Mouse (Mus musculus) midbrain, embryonic 15.5 days (tissue): ENCODE data around the gene Abr. TPM values are rescaled to one million over a fixed set of nuclear protein-coding genes. Genes with fewer than 3 reads are reported as not detected.

Experiments used
- ATAC-seq: fragments of 200-750 bp; cut with Nextera tagmentation; replicated peaks from 2 replicates; pipeline ENCODE4 v1.8.0; 2017; ENCODE audit warnings: moderate TSS enrichment
- H3K27ac ChIP-seq: fragments of 300-500 bp; sonication (generic); 2 replicates; pipeline ENCODE4 v1.5.1; 2015; ENCODE audit warnings: mild to moderate bottlenecking, inconsistent platforms
- H3K27me3 ChIP-seq: fragments of 300-500 bp; sonication (generic); replicated peaks from 2 replicates; pipeline ENCODE4 v1.6.1; 2015; ENCODE audit warnings: inconsistent platforms
- H3K36me3 ChIP-seq: fragments of 300-500 bp; sonication (generic); replicated peaks from 2 replicates; pipeline ENCODE4 v1.6.1; 2015; ENCODE audit warnings: inconsistent platforms
- H3K4me1 ChIP-seq: fragments of 300-500 bp; sonication (generic); 2 replicates; pipeline ENCODE4 v1.6.1; 2015; ENCODE audit warnings: inconsistent platforms
- H3K4me2 ChIP-seq: fragments of 300-500 bp; sonication (generic); 2 replicates; pipeline ENCODE4 v1.6.1; 2015; ENCODE audit warnings: inconsistent platforms, mild to moderate bottlenecking, moderate library complexity
- H3K4me3 ChIP-seq: fragments of 300-500 bp; sonication (generic); 2 replicates; pipeline ENCODE4 v1.5.1; 2015; ENCODE audit warnings: mild to moderate bottlenecking, inconsistent platforms
- H3K9ac ChIP-seq: fragments of 300-500 bp; sonication (generic); 2 replicates; pipeline ENCODE4 v1.6.1; 2015; ENCODE audit warnings: mild to moderate bottlenecking, inconsistent platforms
- H3K9me3 ChIP-seq: fragments of 300-500 bp; sonication (generic); 2 replicates; pipeline ENCODE4 v1.6.1; 2016; ENCODE audit warnings: inconsistent platforms
- WGBS: fragments of 180-500 bp; shearing (Covaris S2); methylation state at CpG from one replicate; pipeline ENCODE4 v1.1.7; 2015; ENCODE audit warnings: mixed read lengths; 5-methylcytosine and 5-hydroxymethylcytosine counted together
- polyA plus RNA-seq: library from polyadenylated mRNA; unstranded; fragments of >200 nt; fragmentation: Nextera tagmentation; extraction: Ambion mirVana; gene quantifications from 2 replicates; pipeline ENCODE4 v1.2.1, GENCODE M21; 2015

Abr gene
- polyA plus RNA-seq, 1 experiment from 2014 or later: 127 TPM

GRCm38 (mm10) chr11:76547420-76547819 lies 74.7 kb downstream of the Abr start:
- Histone ChIP-seq H3K9ac (no peak overlapping the region), H3K4me1 (no peaks in the 10 kb centered on the region), H3K27me3 (no peaks in the 10 kb centered on the region), H3K36me3 (no peaks in the 10 kb centered on the region), H3K4me3 (no peak overlapping the region), H3K27ac (no peak overlapping the region), H3K9me3 (no peaks in the 10 kb centered on the region), H3K4me2 (no peak overlapping the region)
- 73% methylated on average over 5 of the region's 5 CpGs for WGBS
- no peak for ATAC-seq

GRCm38 (mm10) chr11:76546431-76546830 lies 75.7 kb downstream of the Abr start:
- Histone ChIP-seq H3K27me3 (no peaks in the 10 kb centered on the region), H3K4me1 (no peaks in the 10 kb centered on the region), H3K27ac (no peak overlapping the region), H3K9ac (no peak overlapping the region), H3K36me3 (no peaks in the 10 kb centered on the region), H3K4me3 (no peak overlapping the region), H3K9me3 (no peaks in the 10 kb centered on the region), H3K4me2 (no peak overlapping the region)
- WGBS: 76% methylated on average over 4 of the region's 4 CpGs
- no peak for ATAC-seq

GRCm38 (mm10) chr11:76543300-76543699 lies 78.8 kb downstream of the Abr start:
- Histone ChIP-seq H3K9ac (no peak overlapping the region), H3K27me3 (no peaks in the 10 kb centered on the region), H3K4me1 (no peaks in the 10 kb centered on the region), H3K4me2 (no peak overlapping the region), H3K9me3 (no peaks in the 10 kb centered on the region), H3K4me3 (no peak overlapping the region), H3K36me3 (no peaks in the 10 kb centered on the region), H3K27ac (no peak overlapping the region)
- WGBS: 92% methylated on average over 5 of the region's 5 CpGs
- no peak for ATAC-seq

- H3K27me3 ChIP-seq: no peaks in the 10 kb centered on the region
- no peaks in the 10 kb centered on the region for H3K4me1 ChIP-seq
- no peak overlapping the region for H3K4me2 ChIP-seq
- H3K9me3 ChIP-seq: no peaks in the 10 kb centered on the region
- H3K9ac ChIP-seq: no peak overlapping the region
- no peaks in the 10 kb centered on the region for H3K36me3 ChIP-seq
- no peak for ATAC-seq
- WGBS: 50% methylated on average over 1 of the region's 1 CpGs
- H3K27ac ChIP-seq: no peak overlapping the region
- H3K4me3 ChIP-seq: no peak overlapping the region
Measured at GRCm38 (mm10) chr11:76540973-76541372, 81.1 kb downstream of the Abr start.

- Histone ChIP-seq H3K4me2 (no peak overlapping the region), H3K9ac (no peak overlapping the region), H3K4me3 (no peak overlapping the region), H3K9me3 (no peaks in the 10 kb centered on the region), H3K27me3 (no peaks in the 10 kb centered on the region), H3K36me3 (no peaks in the 10 kb centered on the region), H3K27ac (no peak overlapping the region), H3K4me1 (no peaks in the 10 kb centered on the region)
- WGBS: 75% methylated on average over 3 of the region's 3 CpGs
- no peak for ATAC-seq
Measured at GRCm38 (mm10) chr11:76537401-76537800, 84.7 kb downstream of the Abr start.

- 84% methylated on average over 10 of the region's 10 CpGs for WGBS
- no peaks in the 10 kb centered on the region for H3K9me3 ChIP-seq
- H3K4me3 ChIP-seq: no peak overlapping the region
- H3K4me1 ChIP-seq: peaks cover 5% of the 10 kb centered on the region; the same call in 1 of the 2 replicates
- no peak overlapping the region for H3K27ac ChIP-seq
- no peak overlapping the region for H3K4me2 ChIP-seq
- no peaks in the 10 kb centered on the region for H3K36me3 ChIP-seq
- H3K27me3 ChIP-seq: no peaks in the 10 kb centered on the region
- H3K9ac ChIP-seq: no peak overlapping the region
- no peak for ATAC-seq
Measured at GRCm38 (mm10) chr11:76536576-76537354, 85.3 kb downstream of the Abr start.

GRCm38 (mm10) chr11:76532001-76532400 lies 90.1 kb downstream of the Abr start:
- no peak overlapping the region for H3K27ac ChIP-seq
- WGBS: 90% methylated on average over 7 of the region's 7 CpGs
- no peak overlapping the region for H3K9ac ChIP-seq
- H3K27me3 ChIP-seq: no peaks in the 10 kb centered on the region
- H3K9me3 ChIP-seq: no peaks in the 10 kb centered on the region
- ATAC-seq: no peak
- H3K36me3 ChIP-seq: no peaks in the 10 kb centered on the region
- peaks cover 30% of the 10 kb centered on the region for H3K4me1 ChIP-seq
- H3K4me2 ChIP-seq: no peak overlapping the region
- no peak overlapping the region for H3K4me3 ChIP-seq

GRCm38 (mm10) chr11:76530966-76531678 lies 91.0 kb downstream of the Abr start:
- H3K27ac ChIP-seq: peak overlapping the region; percentile 27

GRCm38 (mm10) chr11:76530168-76530935 lies 91.8 kb downstream of the Abr start:
- Histone ChIP-seq H3K27ac (peak overlapping the region; percentile 27), H3K36me3 (no peaks in the 10 kb centered on the region), H3K4me1 (peaks cover 30% of the 10 kb centered on the region), H3K9ac (peak overlapping the region; percentile 9; the same call in 1 of the 2 replicates), H3K4me2 (0 out of 2 replicates have a peak overlapping the region, but pooled peaks have one; percentile 0), H3K27me3 (no peaks in the 10 kb centered on the region), H3K9me3 (no peaks in the 10 kb centered on the region), H3K4me3 (no peak overlapping the region)
- 69% methylated on average over 15 of the region's 15 CpGs for WGBS
- 0 out of 2 replicates have a peak, but pooled peaks have one; percentile 28 for ATAC-seq

More at GRCm38 (mm10) chr11:76530966-76531678, 91.0 kb downstream of the Abr start:
- ATAC-seq: peak; percentile 91
- peaks cover 30% of the 10 kb centered on the region for H3K4me1 ChIP-seq
- H3K4me2 ChIP-seq: 0 out of 2 replicates have a peak overlapping the region, but pooled peaks have one; percentile 0
- peak overlapping the region; percentile 9; the same call in 1 of the 2 replicates for H3K9ac ChIP-seq
- 29% methylated on average over 7 of the region's 7 CpGs for WGBS
- H3K36me3 ChIP-seq: no peaks in the 10 kb centered on the region
- H3K4me3 ChIP-seq: no peak overlapping the region
- H3K27me3 ChIP-seq: no peaks in the 10 kb centered on the region
- H3K9me3 ChIP-seq: no peaks in the 10 kb centered on the region

- Histone ChIP-seq H3K4me3 (no peak overlapping the region), H3K27me3 (no peaks in the 10 kb centered on the region), H3K4me1 (peaks cover 34% of the 10 kb centered on the region), H3K36me3 (no peaks in the 10 kb centered on the region), H3K4me2 (no peak overlapping the region), H3K27ac (0 out of 2 replicates have a peak overlapping the region, but pooled peaks have one; percentile 27), H3K9ac (no peak overlapping the region), H3K9me3 (no peaks in the 10 kb centered on the region)
- WGBS: 65% methylated on average over 6 of the region's 6 CpGs
- ATAC-seq: no peak
Measured at GRCm38 (mm10) chr11:76529352-76530141, 92.6 kb downstream of the Abr start.

GRCm38 (mm10) chr11:76525646-76526351 lies 96.3 kb downstream of the Abr start:
- Histone ChIP-seq H3K27ac (no peak overlapping the region), H3K4me1 (peaks cover 32% of the 10 kb centered on the region), H3K4me3 (no peak overlapping the region), H3K27me3 (no peaks in the 10 kb centered on the region), H3K4me2 (no peak overlapping the region), H3K36me3 (no peaks in the 10 kb centered on the region), H3K9ac (no peak overlapping the region), H3K9me3 (no peaks in the 10 kb centered on the region)
- 87% methylated on average over 4 of the region's 4 CpGs for WGBS
- no peak for ATAC-seq
